ENCODE assay signal across 19 mouse cellular contexts in the genomic region with DNA sequence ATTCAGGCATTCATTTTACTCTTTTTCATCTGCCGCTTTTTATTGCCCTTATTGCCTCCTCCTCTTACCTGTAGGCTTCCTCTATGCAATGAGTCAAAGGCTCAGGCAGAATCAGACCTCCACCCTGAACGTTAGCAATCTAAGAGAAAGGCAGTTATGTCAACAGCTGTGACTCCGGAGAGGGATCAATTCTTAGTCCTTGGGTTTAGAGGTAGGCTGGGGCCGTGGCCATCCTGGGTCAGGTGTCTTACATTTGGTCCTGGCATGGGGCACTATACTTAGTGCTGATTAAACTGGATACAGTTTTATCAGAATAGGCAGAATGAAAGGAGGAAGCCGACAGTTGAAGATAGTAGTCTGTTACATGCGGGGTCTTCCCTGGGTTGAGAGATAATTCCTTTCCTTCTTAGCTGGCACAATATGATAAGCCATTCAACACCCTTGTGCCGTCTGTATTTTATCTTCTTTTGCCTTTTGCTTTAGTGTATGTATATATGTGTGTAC. TPM values are rescaled to one million over a fixed set of nuclear protein-coding genes. Genes with fewer than 3 reads are reported as not detected.
DNase-seq lines count a peak whose midpoint lies in the region; ATAC-seq and TF ChIP-seq lines count a peak whose summit lies in the region.
"Had no signal": no experiment of that assay in that cellular context is flagged by ENCODE, and none has a peak within 500 bp of the region (broad histone marks: within the 10 kb centered on the region; RNA-seq: fewer than 3 reads in every experiment).

No protein-coding gene starts in this region.

- no peak overlapping the region for H3K27ac ChIP-seq in intestine, embryonic 15.5 days
- peak overlapping the region; percentile 88 for H3K27ac ChIP-seq in liver, embryonic 15.5 days (replicated peaks)
- H3K27ac ChIP-seq: embryonic facial prominence, embryonic 15.5 days; limb, embryonic 15.5 days; midbrain, embryonic 12.5 days had no signal

- H3K36me3 ChIP-seq in G1E (replicated peaks): no peaks in the 10 kb centered on the region
- no peaks in the 10 kb centered on the region for H3K36me3 ChIP-seq in intestine, embryonic 15.5 days
- no peaks in the 10 kb centered on the region for H3K36me3 ChIP-seq in liver, embryonic 15.5 days (replicated peaks)
- H3K36me3 ChIP-seq: embryonic facial prominence, embryonic 15.5 days; limb, embryonic 15.5 days; midbrain, embryonic 12.5 days had no signal

- H3K9ac ChIP-seq in intestine, embryonic 15.5 days: no peak overlapping the region
- peak overlapping the region; percentile 22; the same call in 1 of the 2 replicates for H3K9ac ChIP-seq in liver, embryonic 15.5 days
- H3K9ac ChIP-seq: embryonic facial prominence, embryonic 15.5 days; limb, embryonic 15.5 days; midbrain, embryonic 12.5 days had no signal

- peak; percentile 95 for ATAC-seq in G1E (ENCODE audit: extremely low read depth, insufficient number of reproducible peaks, low FRiP score, poor library complexity, severe bottlenecking)
- peak; percentile 76 for ATAC-seq in intestine, embryonic 15.5 days
- peak; percentile 99 for ATAC-seq in liver, embryonic 15.5 days (ENCODE audit: insufficient read depth)
- no peak for ATAC-seq in inflammation-experienced regulatory T-cells, adult 6 months
- ATAC-seq: activated CD4-positive, CD25-positive, alpha-beta regulatory T cell, adult 4 months; forebrain, embryonic 16.5 days had no signal

- no peaks in the 10 kb centered on the region for H3K27me3 ChIP-seq in G1E (ENCODE audit: insufficient read depth, low read length)
- no peaks in the 10 kb centered on the region for H3K27me3 ChIP-seq in intestine, embryonic 15.5 days (replicated peaks)
- H3K27me3 ChIP-seq in liver, embryonic 15.5 days: no peaks in the 10 kb centered on the region
- H3K27me3 ChIP-seq: embryonic facial prominence, embryonic 15.5 days; limb, embryonic 15.5 days; midbrain, embryonic 12.5 days had no signal

- H3K4me3 ChIP-seq in G1E (ENCODE audit: low read depth, low read length): no peak overlapping the region; the same call in 1 of the 2 replicates
- no peak overlapping the region for H3K4me3 ChIP-seq in intestine, embryonic 15.5 days (replicated peaks)
- H3K4me3 ChIP-seq in liver, embryonic 15.5 days (replicated peaks): peak overlapping the region; percentile 21
- H3K4me3 ChIP-seq in lung, adult 2 months (replicated peaks; ENCODE audit: extremely low read depth, low read depth, low read length): no peak overlapping the region
- H3K4me3 ChIP-seq: embryonic facial prominence, embryonic 15.5 days; limb, embryonic 15.5 days; midbrain, embryonic 12.5 days had no signal

- H3K9me3 ChIP-seq in G1E (replicated peaks): peaks cover 32% of the 10 kb centered on the region
- no peaks in the 10 kb centered on the region for H3K9me3 ChIP-seq in intestine, embryonic 15.5 days
- no peaks in the 10 kb centered on the region for H3K9me3 ChIP-seq in liver, embryonic 15.5 days (replicated peaks)
- H3K9me3 ChIP-seq: embryonic facial prominence, embryonic 15.5 days; limb, embryonic 15.5 days had no signal

- H3K4me1 ChIP-seq in G1E (ENCODE audit: insufficient read depth, low read depth, low read length): peaks cover 32% of the 10 kb centered on the region
- no peaks in the 10 kb centered on the region for H3K4me1 ChIP-seq in intestine, embryonic 15.5 days (replicated peaks)
- H3K4me1 ChIP-seq in liver, embryonic 15.5 days (replicated peaks): peaks cover 33% of the 10 kb centered on the region
- H3K4me1 ChIP-seq in lung, adult 2 months (ENCODE audit: control insufficient read depth, insufficient read depth, low read length): no peaks in the 10 kb centered on the region
- H3K4me1 ChIP-seq: embryonic facial prominence, embryonic 15.5 days; midbrain, embryonic 12.5 days had no signal

- no peak for TF ChIP-seq POLR2A in lung, adult 2 months (IDR thresholded peaks at IDR 0.05; ENCODE audit: borderline replicate concordance, extremely low read depth, low read depth, low read length)

- H3K4me2 ChIP-seq in intestine, embryonic 15.5 days (replicated peaks): no peak overlapping the region
- H3K4me2 ChIP-seq in liver, embryonic 15.5 days: peak overlapping the region; percentile 62
- H3K4me2 ChIP-seq: embryonic facial prominence, embryonic 15.5 days; limb, embryonic 15.5 days; midbrain, embryonic 12.5 days had no signal

- WGBS in intestine, embryonic 15.5 days: 56% methylated on average over 7 of the region's 7 CpGs
- 18% methylated on average over 7 of the region's 7 CpGs for WGBS in liver, embryonic 15.5 days (ENCODE audit: insufficient replicate concordance)
- 73% methylated on average over 7 of the region's 7 CpGs for WGBS in lung, adult 2 months

- TF ChIP-seq CTCF in G1E (IDR thresholded peaks at IDR 0.05; ENCODE audit: low read depth, low read length): no peak
- no peak for TF ChIP-seq CTCF in lung, adult 2 months (IDR thresholded peaks at IDR 0.05; ENCODE audit: insufficient read depth, low read length)

- DNase-seq in G1E (ENCODE audit: low spot score): peak; percentile 25
- DNase-seq in c-Kit-negative CD71-positive TER-119-positive erythroid progenitor cells, embryonic 14.5 days (ENCODE audit: low read depth, low spot score): peak; percentile 49
- DNase-seq in urinary bladder, postnatal 4 days (ENCODE audit: low spot score in 2 of 2): no peak
- DNase-seq in lung, adult 2 months: no peak
- DNase-seq: adrenal gland, postnatal 36 days; cerebellum, adult 11-12 months; gastrocnemius, postnatal 10 days; heart, postnatal 4 days; kidney, postnatal 10 days; layer of hippocampus, adult 9-11 months; lung, postnatal 36 days had no signal

RNA-seq across cellular contexts. Expression of a gene that starts 24.9 kb away (rescaled TPM):
- total RNA-seq in G1E (2014; fragmentation: Nextera tagmentation) (132 and 147 TPM in 2 replicates), G1E (2017) (247 and 292 TPM in 2 replicates)
- polyA plus RNA-seq in G1E (2012): 110 and 113 TPM in 2 replicates
- polyA plus RNA-seq in intestine, embryonic 15.5 days (2015; fragmentation: Nextera tagmentation; extraction: Ambion mirVana): 179 and 189 TPM in 2 replicates
- 125 and 140 TPM in 2 replicates for polyA plus RNA-seq in liver, embryonic 15.5 days (2015; fragmentation: Nextera tagmentation; extraction: Ambion mirVana)
- polyA plus RNA-seq in inflammation-experienced regulatory T-cells, adult 6 months (2017; shearing (Covaris generic)): 100 to 1,000 TPM; 112 to 144 (median 131) TPM
- 18.4 and 25.4 TPM in 2 replicates for polyA plus RNA-seq in lung, adult 2 months (2012; rRNA removed)

Comparison
In these comparisons a context has a peak if more than half of its experiments do, and no peak if none do; other contexts are left out.
1. DNase-seq: peak in G1E (single experiment) and c-Kit-negative CD71-positive TER-119-positive erythroid progenitor cells, embryonic 14.5 days (single experiment); none in urinary bladder, postnatal 4 days (0 of 2) and lung, adult 2 months (single experiment).